Mouse (Mus musculus): ENCODE results near the gene Xxylt1. TPM values are rescaled to one million over a fixed set of nuclear protein-coding genes. Genes with fewer than 3 reads are reported as not detected.
A peak's percentile ranks its signal among the peaks of the same experiment; 100 is the strongest.
"Not testable (repeated sequence)": the region's sequence is repeated elsewhere in the genome, so short reads cannot be mapped to it uniquely, and the experiment has no call there.

The Xxylt1 gene
- total RNA-seq, 2 experiments from 2014 or later = 22.2 to 22.6 TPM

DNA sequence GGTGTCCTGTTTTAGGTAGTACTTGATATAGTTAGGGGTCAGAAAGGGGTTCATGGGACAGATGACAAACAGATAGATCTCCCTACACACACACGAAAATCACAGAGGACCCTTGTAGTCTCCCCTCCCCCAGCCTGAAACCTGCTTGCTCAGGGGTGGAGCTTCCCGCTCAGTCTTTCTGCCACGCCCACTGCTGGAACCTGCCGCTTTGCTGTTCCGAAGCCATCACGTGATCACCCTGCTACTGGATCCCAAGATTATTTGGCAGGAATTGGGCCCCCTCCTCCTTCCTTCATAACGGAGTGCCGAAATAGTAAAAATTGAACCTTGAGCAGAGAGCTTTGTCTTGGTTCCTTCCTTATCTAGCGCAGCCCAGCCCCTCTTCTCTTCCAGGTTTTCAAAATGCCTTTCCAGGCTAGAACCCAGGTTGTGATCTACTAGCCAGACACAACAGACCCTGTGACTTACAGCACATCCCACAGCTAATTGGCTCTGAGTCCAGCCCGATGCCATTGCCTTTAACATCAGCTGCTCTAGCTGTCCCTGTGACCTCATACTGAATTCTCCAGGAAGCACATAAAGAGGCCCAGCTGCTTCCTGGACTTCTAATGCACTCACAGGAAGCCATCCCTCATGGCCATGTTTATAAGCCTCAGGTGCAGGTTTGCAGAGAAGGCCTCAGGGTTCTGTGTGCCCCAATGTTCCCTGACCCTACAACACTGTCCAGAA, 77.5 kb downstream of the Xxylt1 start:
- DNase-seq (ENCODE audit: extremely low spot score in 1 of 2, low spot score in 2 of 2) = peak in 1 of 2 experiments; percentile 74
- intact Hi-C loops (cut with DNase I) = not testable (repeated sequence)

DNA sequence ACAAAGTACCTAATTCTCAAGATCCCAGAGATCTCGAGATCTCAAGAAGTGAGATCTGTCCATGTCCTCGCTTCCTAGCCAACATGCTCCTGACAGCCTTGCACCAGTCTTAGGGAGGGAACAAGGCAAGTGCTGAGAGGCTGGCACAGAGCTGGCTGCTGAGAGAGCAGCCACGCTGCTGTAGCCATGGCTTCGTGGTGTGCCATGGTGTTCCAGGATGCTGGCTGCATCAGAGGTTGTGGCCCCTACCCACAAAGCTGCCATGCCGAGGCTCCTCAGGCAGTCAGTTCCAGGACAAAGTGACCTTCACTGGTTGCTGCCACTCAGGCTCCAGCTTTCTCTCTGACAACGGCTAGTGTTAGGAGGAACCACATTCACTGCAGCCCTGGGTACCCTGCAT, 78.3 kb downstream of the Xxylt1 start:
- DNase-seq (ENCODE audit: extremely low spot score in 1 of 2, low spot score in 2 of 2) = no peak
- intact Hi-C loops (cut with DNase I) = no loop called here

DNA sequence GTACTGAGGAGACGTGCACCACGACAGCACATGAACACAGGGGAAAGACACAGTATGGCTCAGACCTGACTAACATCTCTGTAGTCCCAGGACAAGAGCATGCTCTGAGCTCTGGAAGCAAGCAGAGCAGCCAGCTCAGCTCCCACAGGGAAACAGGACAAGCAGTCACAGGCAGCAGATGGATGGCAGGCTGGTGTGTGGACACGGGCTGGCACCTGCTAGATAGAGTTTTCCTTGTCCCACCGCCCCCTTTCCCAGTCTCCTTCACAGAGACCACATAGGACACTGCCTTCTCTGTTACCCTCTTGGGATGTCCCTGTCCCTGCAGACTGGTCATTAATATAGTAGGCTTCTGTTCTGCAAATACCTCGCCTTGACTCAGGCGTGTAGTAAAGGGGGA, 79.1 kb downstream of the Xxylt1 start:
- DNase-seq (ENCODE audit: extremely low spot score in 1 of 2, low spot score in 2 of 2) = peak in 1 of 2 experiments; percentile 49
- intact Hi-C loops (cut with DNase I) = no loop called here

DNA sequence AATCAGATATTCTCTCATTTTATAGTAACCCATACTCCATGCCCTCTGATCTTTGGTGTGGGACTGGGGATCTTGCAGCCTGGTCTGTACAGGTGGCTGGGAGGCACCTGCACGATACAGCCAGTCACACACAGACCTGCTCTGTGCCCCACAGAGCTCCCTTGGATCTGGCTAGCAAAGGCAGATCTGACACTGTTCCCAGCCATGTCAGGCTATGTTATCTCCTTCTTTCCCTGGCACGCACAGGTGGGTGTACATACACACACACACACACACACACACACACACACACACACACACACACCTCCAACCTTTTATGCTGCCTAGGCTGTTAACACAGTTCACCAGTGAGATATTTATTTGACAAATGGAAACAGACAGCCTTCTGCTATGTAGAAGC, 82.5 kb downstream of the Xxylt1 start:
- intact Hi-C loops (cut with DNase I) = no loop called here
- DNase-seq (ENCODE audit: extremely low spot score in 1 of 2, low spot score in 2 of 2) = no peak

DNA sequence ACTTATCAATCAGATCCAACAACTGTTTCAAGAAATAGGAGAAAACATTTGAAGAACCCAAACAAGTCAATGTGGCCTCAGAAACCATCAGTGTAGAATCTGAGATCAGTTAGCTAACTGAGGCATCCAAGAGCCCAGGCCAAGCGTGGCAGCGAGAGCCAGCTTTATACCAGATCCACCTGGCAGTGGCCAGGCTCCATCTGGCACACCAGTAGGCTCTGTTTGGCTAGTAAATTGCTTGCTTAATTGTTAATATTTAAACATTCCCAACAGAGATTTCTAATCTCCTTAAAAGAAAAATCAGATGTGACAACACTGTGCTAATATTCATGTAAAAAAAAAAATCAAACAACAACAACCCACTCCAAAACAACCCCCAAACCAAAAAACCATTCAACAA, 83.2 kb downstream of the Xxylt1 start:
- DNase-seq (ENCODE audit: extremely low spot score in 1 of 2, low spot score in 2 of 2) = no peak
- intact Hi-C loops (cut with DNase I) = no loop called here

DNA sequence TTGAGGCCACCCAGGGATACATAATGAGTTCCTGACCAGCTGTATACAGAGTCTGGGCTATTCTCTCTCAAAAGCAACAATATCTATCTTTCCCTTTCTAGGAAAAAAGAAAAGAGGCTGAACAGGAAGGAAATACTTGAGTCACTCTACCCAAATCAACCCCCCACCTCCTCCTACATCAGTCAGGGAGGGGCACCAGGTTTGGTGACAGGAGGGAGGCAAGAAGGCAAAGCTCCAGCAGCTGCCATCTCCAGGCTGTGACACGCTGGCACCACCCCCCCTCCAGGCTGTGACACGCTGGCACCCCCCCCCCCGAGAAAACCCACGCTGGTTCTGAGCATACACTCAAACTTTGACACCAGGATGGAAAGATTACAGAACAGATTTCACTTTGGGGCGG, 85.8 kb downstream of the Xxylt1 start:
- intact Hi-C loops (cut with DNase I) = no loop called here
- no peak for DNase-seq (ENCODE audit: extremely low spot score in 1 of 2, low spot score in 2 of 2)

DNA sequence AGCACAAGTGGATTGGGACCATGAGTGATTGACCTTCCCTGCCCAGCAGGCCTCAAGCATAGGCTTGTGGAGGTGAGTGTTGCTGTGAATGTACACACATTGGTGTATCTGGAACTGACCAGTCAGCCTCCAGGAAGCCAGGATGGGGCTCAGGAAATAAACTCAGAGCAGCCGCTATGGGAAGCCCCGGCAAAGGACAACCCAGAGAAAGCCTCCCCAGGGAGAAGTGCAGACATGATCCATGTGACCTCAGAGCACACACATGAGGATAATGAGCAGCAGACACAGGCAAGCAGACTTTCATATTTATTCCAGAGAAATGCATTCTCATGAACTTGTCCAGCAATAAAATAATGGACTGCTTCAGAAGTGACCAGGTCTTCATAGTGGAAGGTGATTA, 86.4 kb downstream of the Xxylt1 start:
- intact Hi-C loops (cut with DNase I) = no loop called here

DNA sequence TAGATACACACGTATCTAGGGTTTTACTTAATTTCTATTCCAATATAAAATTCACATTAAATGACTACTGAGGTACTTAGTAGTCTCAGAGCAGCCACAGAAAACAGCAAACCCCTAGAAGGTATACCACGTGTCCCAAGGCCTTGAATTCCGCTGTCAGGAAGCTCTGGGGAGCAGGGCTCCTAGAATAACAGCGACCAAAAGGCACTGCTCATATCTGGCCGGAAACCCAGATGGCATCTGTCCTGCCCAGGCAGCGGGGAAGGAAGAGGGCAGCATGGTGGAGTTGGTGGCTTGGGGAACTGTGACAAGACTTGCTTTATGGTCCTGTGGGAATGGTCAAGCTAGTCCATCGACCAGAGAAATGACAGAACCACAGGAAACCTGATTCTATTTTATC, 86.9 kb downstream of the Xxylt1 start:
- intact Hi-C loops (cut with DNase I) = no loop called here
- DNase-seq (ENCODE audit: extremely low spot score in 1 of 2, low spot score in 2 of 2) = no peak

More for the DNA sequence above, 86.4 kb downstream of the Xxylt1 start:
- DNase-seq (ENCODE audit: extremely low spot score in 1 of 2, low spot score in 2 of 2) = no peak

DNA sequence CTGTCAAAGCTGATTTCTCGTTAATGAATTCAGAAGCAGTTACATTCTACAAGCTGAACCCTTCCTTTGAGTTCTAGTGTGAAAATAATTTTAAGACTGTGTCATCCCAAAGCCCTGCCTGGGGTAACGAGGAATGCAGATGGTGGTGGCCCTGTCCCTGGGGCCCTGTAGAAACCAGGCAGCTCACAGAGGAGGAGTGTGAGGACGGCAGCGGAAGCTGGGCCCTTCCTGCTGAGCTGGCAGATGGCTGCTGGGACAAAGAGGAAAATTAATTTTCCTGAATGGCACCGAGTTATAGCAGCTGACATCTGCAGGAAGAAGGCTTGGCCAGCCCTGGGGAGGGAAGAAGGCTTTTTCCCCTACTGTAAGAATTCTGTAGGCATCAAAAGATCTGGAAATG, 88.7 kb downstream of the Xxylt1 start:
- DNase-seq (ENCODE audit: extremely low spot score in 1 of 2, low spot score in 2 of 2) = no peak
- intact Hi-C loops (cut with DNase I) = no loop called here

DNA sequence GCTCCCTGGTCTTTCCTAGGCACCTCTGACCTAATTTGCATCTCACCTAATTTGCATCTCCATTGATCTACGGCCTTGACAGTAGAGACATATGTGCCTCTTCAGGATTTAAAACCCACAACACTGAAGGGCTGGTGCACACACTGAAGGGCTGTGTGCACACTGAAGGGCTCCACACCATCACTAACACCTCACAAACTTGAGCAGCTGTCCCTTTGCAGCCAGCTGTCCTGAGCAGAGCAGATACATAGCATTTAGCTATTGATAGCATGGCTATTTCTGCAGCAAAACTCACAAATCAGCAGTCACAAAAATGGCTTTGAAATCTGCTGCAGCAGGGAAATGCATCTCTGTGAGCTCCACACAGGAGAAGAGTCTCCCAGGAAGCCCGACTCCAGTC, 90.6 kb downstream of the Xxylt1 start:
- intact Hi-C loops (cut with DNase I) = no loop called here
- no peak for DNase-seq (ENCODE audit: extremely low spot score in 1 of 2, low spot score in 2 of 2)

DNA sequence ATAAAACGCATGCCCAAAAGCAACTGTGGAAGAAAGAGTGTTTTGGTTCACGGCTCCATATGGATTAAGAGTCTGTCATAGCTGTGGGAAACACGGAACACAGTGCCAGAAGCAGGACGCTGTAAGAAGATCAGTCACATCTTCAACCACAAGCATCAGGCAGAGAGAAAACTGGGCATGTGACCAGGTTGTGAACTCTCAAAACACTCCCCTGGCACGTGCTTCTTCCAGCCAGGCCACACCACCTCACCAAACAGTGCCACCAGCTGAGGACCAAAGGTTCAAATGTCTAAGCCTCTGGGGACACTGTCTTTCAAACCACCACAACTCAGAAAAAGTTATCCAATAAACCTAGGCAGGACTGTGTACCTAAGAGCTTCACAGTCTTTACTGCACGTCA, 93.0 kb downstream of the Xxylt1 start:
- no peak for DNase-seq (ENCODE audit: extremely low spot score in 1 of 2, low spot score in 2 of 2)
- intact Hi-C loops (cut with DNase I) = no loop called here

DNA sequence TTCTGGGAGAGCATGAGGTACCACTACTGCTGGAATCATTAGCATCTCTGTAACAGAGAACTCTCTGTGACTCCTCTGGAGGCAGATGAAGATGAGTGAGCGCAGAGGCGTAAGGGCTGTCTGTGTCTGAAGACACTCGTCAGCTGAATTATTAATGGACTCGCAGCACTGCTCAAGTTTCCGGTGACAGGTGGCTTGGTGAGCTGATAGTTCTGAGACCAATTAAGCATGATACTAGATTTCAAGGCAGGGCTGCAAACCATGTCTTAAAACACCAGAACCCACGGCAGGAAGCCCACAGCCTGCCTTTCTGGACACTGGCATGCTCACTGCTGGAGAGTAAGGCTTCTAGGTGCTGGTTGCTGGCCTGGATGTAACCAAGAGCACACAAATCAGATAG, 93.5 kb downstream of the Xxylt1 start:
- no peak for DNase-seq (ENCODE audit: extremely low spot score in 1 of 2, low spot score in 2 of 2)
- intact Hi-C loops (cut with DNase I) = no loop called here

DNA sequence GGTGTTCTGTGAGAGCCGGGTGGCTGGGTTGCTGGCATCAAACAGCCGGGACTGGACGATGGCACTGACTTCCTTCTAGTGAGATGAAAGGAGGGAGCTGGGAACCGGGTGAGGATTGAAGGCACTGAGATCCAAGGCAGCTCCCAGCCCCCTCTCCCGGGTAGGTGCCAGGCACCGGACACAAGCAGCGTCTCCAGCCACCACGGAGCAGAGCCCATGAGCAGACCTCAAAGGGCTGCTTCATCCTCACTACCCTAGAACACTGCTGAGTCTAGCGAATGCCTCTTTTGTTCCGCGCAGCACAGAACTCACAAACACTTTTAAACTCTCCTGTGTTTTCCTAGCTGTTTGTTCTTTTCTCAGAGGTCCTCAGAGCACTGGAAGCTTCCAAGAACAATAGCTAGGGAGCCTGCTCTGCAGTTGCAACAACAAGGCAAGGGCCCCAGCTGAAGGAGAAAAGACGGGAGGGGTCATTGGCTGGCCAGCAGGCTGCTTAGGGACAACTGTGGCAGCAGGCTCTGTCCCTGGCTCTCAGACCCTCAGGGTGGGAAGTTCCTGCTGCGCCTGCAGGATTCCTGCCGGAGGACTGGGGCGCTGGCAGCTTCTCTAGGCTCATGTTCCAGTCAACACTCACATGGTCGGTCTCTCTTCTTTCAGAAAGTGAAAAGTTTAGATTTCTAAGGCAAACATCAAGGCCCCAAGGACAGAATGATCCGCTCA, 96.2 kb downstream of the Xxylt1 start:
- intact Hi-C loops (cut with DNase I) = no loop called here
- DNase-seq (ENCODE audit: extremely low spot score in 1 of 2, low spot score in 2 of 2) = peak in 1 of 2 experiments; percentile 84

DNA sequence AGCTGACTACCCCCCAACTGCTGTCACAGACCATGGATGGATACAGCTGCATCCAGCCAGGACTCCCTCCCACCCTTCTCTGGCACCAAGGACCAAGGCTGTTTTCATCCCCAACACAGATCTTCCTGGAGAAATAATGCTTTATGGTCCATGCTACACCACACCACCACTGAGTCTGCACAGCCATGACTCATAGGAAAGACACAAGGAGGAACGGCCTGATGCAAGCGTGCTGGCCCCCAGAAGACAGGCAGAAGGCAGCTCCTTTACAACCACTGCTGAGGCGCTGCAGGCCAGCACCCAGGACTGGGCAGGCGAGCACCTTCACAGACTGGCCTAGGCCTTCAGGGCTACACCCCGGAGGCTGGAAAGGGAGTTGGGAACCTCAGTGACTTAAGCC, 97.1 kb downstream of the Xxylt1 start:
- intact Hi-C loops (cut with DNase I) = no loop called here

DNA sequence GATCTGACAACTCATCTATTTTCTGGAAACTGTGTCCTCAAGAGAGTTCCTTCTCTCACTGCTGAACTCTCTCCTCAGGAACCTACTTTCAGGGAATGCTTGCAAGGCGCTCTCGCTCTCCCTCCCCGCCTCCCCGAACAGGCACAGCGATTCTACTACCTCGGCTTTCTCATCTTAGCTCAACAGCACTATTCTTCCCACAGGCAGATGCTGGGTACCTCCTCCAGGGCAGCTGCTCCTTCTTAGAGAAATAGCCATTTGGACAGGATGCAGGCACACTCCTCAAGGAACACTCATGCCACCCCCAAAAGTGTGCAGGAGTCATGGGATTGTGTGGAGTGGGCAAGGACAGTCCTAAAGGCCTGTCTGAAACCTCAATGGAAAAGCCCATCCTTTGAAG, 97.5 kb downstream of the Xxylt1 start:
- no peak for DNase-seq (ENCODE audit: extremely low spot score in 1 of 2, low spot score in 2 of 2)
- intact Hi-C loops (cut with DNase I) = no loop called here

More for the DNA sequence above, 97.1 kb downstream of the Xxylt1 start:
- DNase-seq (ENCODE audit: extremely low spot score in 1 of 2, low spot score in 2 of 2) = no peak

DNA sequence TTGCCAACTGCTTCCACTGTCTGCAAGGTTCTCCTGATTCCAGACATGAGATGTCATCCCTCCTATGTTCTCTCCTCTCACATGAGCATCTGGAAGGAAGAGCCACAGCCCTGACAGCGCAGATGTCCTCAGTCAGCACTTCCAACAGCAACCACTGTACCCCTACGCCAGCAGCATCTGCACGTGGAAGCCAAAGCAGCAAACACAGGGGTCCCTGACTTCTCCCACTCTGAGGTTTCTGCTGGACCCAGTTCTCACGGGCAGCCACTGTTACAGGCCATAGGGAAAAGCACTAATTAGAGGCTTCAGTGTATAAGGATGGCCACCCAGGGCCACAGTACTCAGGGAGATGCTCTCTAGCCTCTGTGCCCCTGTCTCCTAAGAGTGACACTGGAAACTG, 98.0 kb downstream of the Xxylt1 start:
- DNase-seq (ENCODE audit: extremely low spot score in 1 of 2, low spot score in 2 of 2) = no peak

DNA sequence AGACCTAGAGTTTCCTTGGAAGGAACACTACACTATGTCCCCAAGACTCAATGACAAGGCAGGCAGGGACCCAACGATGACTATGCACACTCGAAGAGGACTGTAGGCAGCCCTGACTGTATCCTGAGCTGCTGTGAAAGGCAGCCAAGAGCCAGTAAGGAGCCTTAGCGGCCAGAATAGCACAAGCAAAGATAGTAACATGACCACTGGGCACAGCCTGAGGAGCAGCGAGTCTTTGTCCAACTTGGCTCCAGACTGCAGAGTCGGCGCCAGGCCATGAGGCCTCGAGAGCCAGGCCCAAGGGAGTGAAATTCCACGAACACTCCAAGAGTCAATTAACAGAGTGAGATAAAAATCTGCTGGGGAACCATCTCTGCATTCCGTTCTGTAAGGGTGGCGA, 99.9 kb downstream of the Xxylt1 start:
- peak in 1 of 2 experiments; percentile 64 for DNase-seq (ENCODE audit: extremely low spot score in 1 of 2, low spot score in 2 of 2)
- intact Hi-C loops (cut with DNase I) = no loop called here

More for the DNA sequence above, 98.0 kb downstream of the Xxylt1 start:
- intact Hi-C loops (cut with DNase I) = no loop called here

DNA sequence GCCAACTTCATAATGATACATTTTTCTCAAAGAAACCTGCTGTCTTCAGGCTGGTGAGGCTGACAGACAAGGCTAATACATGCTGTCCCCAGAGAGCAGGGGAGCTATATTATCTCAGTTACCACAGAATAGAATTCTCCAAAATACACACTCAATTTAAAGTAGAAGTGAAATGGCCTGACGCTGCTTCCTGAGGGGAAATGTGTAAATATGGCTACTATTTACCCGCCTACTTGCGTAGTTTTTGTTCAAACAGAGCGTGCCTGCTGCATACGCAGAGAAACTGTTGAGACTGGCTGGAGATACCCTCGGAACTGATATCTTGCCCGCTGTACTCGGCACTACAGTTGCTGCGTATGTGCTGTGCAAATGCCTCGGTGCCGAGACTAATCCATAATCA, 101.3 kb downstream of the Xxylt1 start:
- no peak for DNase-seq (ENCODE audit: extremely low spot score in 1 of 2, low spot score in 2 of 2)
- intact Hi-C loops (cut with DNase I) = loop anchor here (5.0 kb wide), 2 partner anchors 87 to 383 kb away; partner anchors contain the start of gene Fam43a

DNA sequence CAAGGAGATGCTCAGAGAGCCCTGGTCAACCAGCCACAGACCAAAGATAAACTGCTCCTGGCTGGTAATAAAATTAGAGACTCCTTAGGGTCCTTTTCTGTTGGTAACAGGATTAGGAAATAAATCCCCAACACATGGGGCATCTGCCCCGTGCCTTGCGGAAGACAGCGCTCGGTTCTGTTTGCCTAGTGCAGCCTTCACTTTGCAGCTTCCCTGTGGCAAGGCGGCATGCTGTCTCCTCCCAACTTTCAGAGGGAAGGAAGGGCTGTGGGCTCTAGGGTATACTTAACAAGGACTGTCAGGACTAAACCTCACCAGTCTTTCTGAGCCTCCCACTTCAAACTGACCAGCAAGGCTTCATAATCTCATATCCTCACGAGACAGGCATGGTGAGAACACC, 103.5 kb downstream of the Xxylt1 start:
- DNase-seq (ENCODE audit: extremely low spot score in 1 of 2, low spot score in 2 of 2) = no peak
- intact Hi-C loops (cut with DNase I) = loop anchor here (5.0 kb wide), 2 partner anchors 90 to 380 kb away; partner anchors contain the start of gene Fam43a

DNA sequence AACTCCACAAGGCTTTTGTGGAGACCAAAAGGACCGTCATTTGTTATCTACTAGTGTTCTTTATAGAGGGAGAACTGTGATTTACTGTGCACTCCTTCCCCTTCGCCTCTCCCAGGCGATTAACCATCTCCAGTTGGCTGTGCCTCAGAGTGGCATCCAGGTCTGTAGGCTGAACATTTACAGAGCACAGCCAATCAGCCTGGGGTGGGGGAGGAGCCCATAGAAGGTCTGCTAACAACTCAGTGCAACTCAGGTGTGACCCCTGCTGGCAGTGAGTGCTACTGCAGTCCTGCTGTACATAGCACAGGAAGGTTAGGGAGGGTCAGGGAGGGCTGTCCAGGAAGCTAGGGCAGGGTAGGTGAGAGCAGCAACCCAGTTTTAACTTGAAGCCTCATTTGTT, 104.0 kb downstream of the Xxylt1 start:
- DNase-seq (ENCODE audit: extremely low spot score in 1 of 2, low spot score in 2 of 2) = peak; percentile 88 to 95

More for the DNA sequence above, 104.0 kb downstream of the Xxylt1 start:
- intact Hi-C loops (cut with DNase I) = loop anchor here (5.0 kb wide), 2 partner anchors 90 to 380 kb away; partner anchors contain the start of gene Fam43a
